Comparison of ENCODE assay signal across 13 mouse cellular contexts in genomic region chr10:77242871-77243270, GRCm38 (mm10). TPM values are rescaled to one million over a fixed set of nuclear protein-coding genes. Genes with fewer than 3 reads are reported as not detected.
DNase-seq lines count a peak whose midpoint lies in the region; ATAC-seq and TF ChIP-seq lines count a peak whose summit lies in the region.
"Had no signal": no experiment of that assay in that cellular context is flagged by ENCODE, and none has a peak within 500 bp of the region (broad histone marks: within the 10 kb centered on the region; RNA-seq: fewer than 3 reads in every experiment).

No protein-coding gene starts in this region.

- no peaks in the 10 kb centered on the region for H3K79me2 ChIP-seq in C2C12 (ENCODE audit: control insufficient read depth, insufficient read depth)

- peak; percentile 89 for DNase-seq in heart, adult 11 months
- DNase-seq in heart, postnatal 36 days = no peak
- no peak for DNase-seq in liver, embryonic 11.5 days (ENCODE audit: low spot score)
- DNase-seq in lung, postnatal 14 days = peak; percentile 56
- DNase-seq in layer of hippocampus, adult 9-10 months (ENCODE audit: low spot score) = no peak
- no peak for DNase-seq in MN1 (ENCODE audit: low spot score)
- DNase-seq: cerebellum, postnatal 25 days; thymus, adult 18-20 months had no signal

- H3K27me3 ChIP-seq in C2C12 (ENCODE audit: control insufficient read depth, insufficient read depth, insufficient read length) = no peaks in the 10 kb centered on the region
- H3K27me3 ChIP-seq in liver, embryonic 11.5 days (replicated peaks; ENCODE audit: control insufficient read depth, insufficient read depth, low read length) = no peaks in the 10 kb centered on the region
- H3K27me3 ChIP-seq: megakaryocyte, embryonic 14.5 days had no signal

- H3K4me1 ChIP-seq in liver, embryonic 11.5 days (replicated peaks; ENCODE audit: control insufficient read depth, insufficient read depth, low read length) = peaks cover 8% of the 10 kb centered on the region

- H3K27ac ChIP-seq in liver, embryonic 11.5 days (ENCODE audit: low read depth, low read length) = no peak overlapping the region
- H3K27ac ChIP-seq: hindbrain, embryonic 14.5 days had no signal

- H3K9me3 ChIP-seq in liver, embryonic 11.5 days (ENCODE audit: control insufficient read depth, low read length) = no peaks in the 10 kb centered on the region
- H3K9me3 ChIP-seq: megakaryocyte, embryonic 14.5 days had no signal

- no peak overlapping the region for H3ac ChIP-seq in C2C12 (ENCODE audit: control insufficient read depth, insufficient read length, low read depth)

- no peaks in the 10 kb centered on the region for H3K79me3 ChIP-seq in C2C12 (ENCODE audit: low read depth)

- ATAC-seq in liver, embryonic 11.5 days (replicated peaks; ENCODE audit: low FRiP score) = no peak
- no peak for ATAC-seq in inflammation-experienced regulatory T-cells, adult 6 months

- TF ChIP-seq CTCF in C2C12 (IDR thresholded peaks at IDR 0.05; ENCODE audit: control insufficient read depth, insufficient read depth, insufficient read length) = no peak

- H3K9ac ChIP-seq in liver, embryonic 11.5 days (ENCODE audit: low read depth, low read length) = 0 out of 2 replicates have a peak overlapping the region, but pooled peaks have one; percentile 30
- H3K9ac ChIP-seq: hindbrain, embryonic 14.5 days had no signal

- no peak overlapping the region for H3K4me3 ChIP-seq in C2C12 (ENCODE audit: insufficient read depth, poor library complexity, severe bottlenecking)
- H3K4me3 ChIP-seq in liver, embryonic 11.5 days (ENCODE audit: low read depth, low read length) = no peak overlapping the region
- H3K4me3 ChIP-seq: megakaryocyte, embryonic 14.5 days had no signal

- 70% methylated on average over 14 of the region's 14 CpGs for WGBS in liver, embryonic 11.5 days

- intact Hi-C loops in heart, postnatal 36 days (cut with DNase I) = no loop called here

- peak overlapping the region; percentile 7; the same call in 1 of the 2 replicates for H3K4me2 ChIP-seq in liver, embryonic 11.5 days
- H3K4me2 ChIP-seq: heart, embryonic 11.5 days; hindbrain, embryonic 14.5 days had no signal

- H3K36me3 ChIP-seq in C2C12 (ENCODE audit: control insufficient read depth, insufficient read depth) = peaks cover 5% of the 10 kb centered on the region
- H3K36me3 ChIP-seq in liver, embryonic 11.5 days (ENCODE audit: control insufficient read depth, insufficient read depth, low read length) = no peaks in the 10 kb centered on the region

TF ChIP-seq in C2C12, 6 proteins besides CTCF, POLR2A, EP300 and RAD21:
- TF ChIP-seq MYOG (IDR thresholded peaks at IDR 0.05; ENCODE audit: control insufficient read depth, extremely low read depth, insufficient read length) = no peak
- TF ChIP-seq CEBPB (IDR thresholded peaks at IDR 0.05; ENCODE audit: low read depth) = peak; percentile 71

RNA-seq across cellular contexts. Expression of gene Pofut2, which starts 16.1 kb away (rescaled TPM):
- 10 to 100 TPM; 39.2 to 40.7 TPM for total RNA-seq in heart, postnatal 36 days (2021)
- 105 TPM for polyA plus RNA-seq in C2C12 (2012; fragmentation: generic; extraction: Trizol)
- 66.8 and 71.9 TPM in 2 replicates for polyA plus RNA-seq in liver, embryonic 11.5 days (2014; fragmentation: Nextera tagmentation; extraction: Ambion mirVana)
- 10 to 100 TPM; 19.4 to 24.9 (median 19.8) TPM for polyA plus RNA-seq in inflammation-experienced regulatory T-cells, adult 6 months (2017; shearing (Covaris generic))

Comparison
In these comparisons a context has a peak if more than half of its experiments do, and no peak if none do; other contexts are left out.
1. DNase-seq: peak in heart, adult 11 months (single experiment) and lung, postnatal 14 days (single experiment); none in heart, postnatal 36 days (0 of 2), liver, embryonic 11.5 days (single experiment), layer of hippocampus, adult 9-10 months (single experiment) and MN1 (single experiment).